Mouse (Mus musculus): ENCODE results near the gene Kat6b. TPM values are rescaled to one million over a fixed set of nuclear protein-coding genes. Genes with fewer than 3 reads are reported as not detected.

Gene Kat6b
- total and polyA plus RNA-seq, 3 experiments, result 2.3 to 10.9 (median 8.0) TPM

- DNase-seq (ENCODE audit: extremely low read depth), result no peak
- TF ChIP-seq ELF1 (IDR thresholded peaks at IDR 0.05; ENCODE audit: low read depth, low read length), result no peak
- no peak for TF ChIP-seq ZKSCAN1 (IDR thresholded peaks at IDR 0.05; ENCODE audit: borderline replicate concordance, low read depth, low read length)
- no peak for TF ChIP-seq UBTF (IDR thresholded peaks at IDR 0.05; ENCODE audit: low read depth, low read length)
- no peak for TF ChIP-seq TCF12 (IDR thresholded peaks at IDR 0.05; ENCODE audit: low read depth, low read length)
- TF ChIP-seq MYC (IDR thresholded peaks at IDR 0.05; ENCODE audit: low read depth, low read length), result no peak
- TF ChIP-seq HCFC1 (IDR thresholded peaks at IDR 0.05; ENCODE audit: low read depth, low read length), result no peak
- no peak for TF ChIP-seq MXI1 (IDR thresholded peaks at IDR 0.05; ENCODE audit: low read depth, low read length)
- TF ChIP-seq POLR2A (IDR thresholded peaks at IDR 0.05; ENCODE audit: low read depth, low read length), result no peak
- TF ChIP-seq MAZ (IDR thresholded peaks at IDR 0.05; ENCODE audit: low read depth, low read length), result no peak
- TF ChIP-seq NELFE (IDR thresholded peaks at IDR 0.05; ENCODE audit: low read depth, low read length), result no peak
- no peak for TF ChIP-seq ZNF384 (IDR thresholded peaks at IDR 0.05; ENCODE audit: low read depth, low read length)
- TF ChIP-seq POLR2AphosphoS2 (IDR thresholded peaks at IDR 0.05; ENCODE audit: low read depth, low read length), result no peak
- TF ChIP-seq USF2 (conservative IDR thresholded peaks at IDR 0.05; ENCODE audit: low read depth, low read length), result no peak
- TF ChIP-seq JUND (conservative IDR thresholded peaks at IDR 0.05; ENCODE audit: low read depth, low read length), result no peak
- no peak for TF ChIP-seq E2F4 (IDR thresholded peaks at IDR 0.05; ENCODE audit: insufficient replicate concordance, low read depth, low read length)
- TF ChIP-seq RAD21 (IDR thresholded peaks at IDR 0.05; ENCODE audit: low read depth, low read length), result no peak
- no peak for TF ChIP-seq USF1 (IDR thresholded peaks at IDR 0.05; ENCODE audit: low read depth, low read length)
- TF ChIP-seq SMC3 (IDR thresholded peaks at IDR 0.05; ENCODE audit: low read depth, low read length), result no peak
- no peak for TF ChIP-seq JUN (IDR thresholded peaks at IDR 0.05; ENCODE audit: insufficient read depth, low read depth, low read length)
- TF ChIP-seq MEF2A (IDR thresholded peaks at IDR 0.05; ENCODE audit: borderline replicate concordance, low read depth, low read length), result no peak
- H3K4me1 ChIP-seq (ENCODE audit: control insufficient read depth in 1 of 2, insufficient read depth in 2 of 2), result peaks cover 3 to 4% of the 10 kb centered on the region in 2 experiments; a peak in 1 of 4 replicates
- in situ Hi-C loops (cut with MboI; ENCODE audit: low pct_ligation_motif_present, low pct_unique_long_range_greater_than_20kb, low sequenced_read_pairs) (no loop called here), dilution Hi-C loops (cut with MboI; ENCODE audit: extremely low pct_ligation_motif_present, extremely low pct_unique_long_range_greater_than_20kb, low sequenced_read_pairs) (no loop called here)
- no peak overlapping the region for H3K27ac ChIP-seq (ENCODE audit: insufficient read depth, low read depth)
- no peak overlapping the region for H3K4me3 ChIP-seq (replicated peaks in 1 of 3; ENCODE audit: low read depth in 2 of 3, low read length in 2 of 3, poor library complexity in 1 of 3)
- no peaks in the 10 kb centered on the region for H3K27me3 ChIP-seq (replicated peaks)
- H3K9me3 ChIP-seq (replicated peaks; ENCODE audit: low read length), result peaks cover 3% of the 10 kb centered on the region
- no peaks in the 10 kb centered on the region for H3K36me3 ChIP-seq (replicated peaks in 1 of 2; ENCODE audit: control insufficient read depth in 1 of 2, insufficient read depth in 1 of 2, low read length in 1 of 2)
- no peaks in the 10 kb centered on the region for H3K79me2 ChIP-seq (replicated peaks; ENCODE audit: control insufficient read depth, extremely low read depth, insufficient read depth, poor library complexity, severe bottlenecking)
- no peak overlapping the region for H3K4me2 ChIP-seq (ENCODE audit: insufficient read depth, low read depth, poor library complexity, severe bottlenecking)
- H3K9ac ChIP-seq (ENCODE audit: insufficient read depth, low read depth), result no peak overlapping the region
These were observed 213.8 kb downstream of the Kat6b start for GRCm38 (mm10) chr14:21695020-21695419.

GRCm38 (mm10) chr14:21696186-21696830, 215.1 kb downstream of the Kat6b start:
- no peak for DNase-seq (ENCODE audit: extremely low read depth)
- Histone ChIP-seq H3K9me3 (replicated peaks; ENCODE audit: low read length) (peaks cover 3% of the 10 kb centered on the region), H3K4me2 (ENCODE audit: insufficient read depth, low read depth, poor library complexity, severe bottlenecking) (no peak overlapping the region), H3K27ac (ENCODE audit: insufficient read depth, low read depth) (no peak overlapping the region), H3K36me3 (replicated peaks in 1 of 2; ENCODE audit: control insufficient read depth in 1 of 2, insufficient read depth in 1 of 2, low read length in 1 of 2) (no peaks in the 10 kb centered on the region), H3K4me3 (replicated peaks in 1 of 3; ENCODE audit: low read depth in 2 of 3, low read length in 2 of 3, poor library complexity in 1 of 3) (no peak overlapping the region), H3K79me2 (replicated peaks; ENCODE audit: control insufficient read depth, extremely low read depth, insufficient read depth, poor library complexity, severe bottlenecking) (no peaks in the 10 kb centered on the region), H3K9ac (ENCODE audit: insufficient read depth, low read depth) (no peak overlapping the region), H3K27me3 (replicated peaks) (no peaks in the 10 kb centered on the region), H3K4me1 (ENCODE audit: control insufficient read depth in 1 of 2, insufficient read depth in 2 of 2) (peaks cover 3 to 4% of the 10 kb centered on the region in 2 experiments; a peak in 1 of 4 replicates)
- in situ Hi-C loops (cut with MboI; ENCODE audit: low pct_ligation_motif_present, low pct_unique_long_range_greater_than_20kb, low sequenced_read_pairs) (no loop called here), dilution Hi-C loops (cut with MboI; ENCODE audit: extremely low pct_ligation_motif_present, extremely low pct_unique_long_range_greater_than_20kb, low sequenced_read_pairs) (no loop called here)
- no peak for TF ChIP-seq HCFC1 (IDR thresholded peaks at IDR 0.05; ENCODE audit: low read depth, low read length)

All from CH12.LX (cell line).